Mouse (Mus musculus) embryonic fibroblast, embryonic 13.5 days (primary cell): Measurements from ENCODE around the gene Gmpr2.

ENCODE experiments used
- CTCF ChIP-seq: IDR thresholded peaks from 2 replicates; pipeline ENCODE4 v1.5.1; 2011; ENCODE audit warnings: mild to moderate bottlenecking, control low read depth, low read length, moderate library complexity, borderline replicate concordance; ENCODE audit not compliant: insufficient read depth
- POLR2A ChIP-seq: IDR thresholded peaks from 2 replicates; pipeline ENCODE4 v1.6.1; 2011; ENCODE audit warnings: low read depth, mild to moderate bottlenecking, control low read depth, low read length, moderate library complexity

DNA sequence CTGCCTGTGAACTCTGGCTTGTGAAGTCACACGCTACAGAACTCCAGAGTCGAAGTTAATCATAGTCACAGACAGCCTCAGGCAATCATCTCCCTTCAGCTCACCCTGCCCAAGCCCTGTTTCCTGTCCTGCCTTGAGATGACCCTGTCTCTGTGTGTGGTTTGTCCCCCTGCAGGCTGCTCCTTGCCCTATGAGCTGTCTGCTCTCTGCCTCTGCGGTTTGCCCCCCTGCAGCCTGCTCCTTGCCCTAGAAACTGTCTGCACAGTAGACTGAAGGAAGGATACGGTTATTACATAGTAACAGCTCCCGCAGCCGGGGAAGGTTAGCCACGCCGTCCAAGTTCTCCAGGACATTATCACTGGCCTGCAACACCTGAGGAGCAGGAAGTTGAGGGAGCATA lies 45.1 kb downstream of the Gmpr2 start:
- TF ChIP-seq CTCF (no peak), POLR2A (no peak)
